In genomic region chr2:93045818-93046508, GRCm38 (mm10) we compare ENCODE assay signal across 8 mouse cellular contexts. TPM values are rescaled to one million over a fixed set of nuclear protein-coding genes. Genes with fewer than 3 reads are reported as not detected.
A peak's percentile ranks its signal among the peaks of the same experiment; 100 is the strongest.
DNase-seq lines count a peak whose midpoint lies in the region; ATAC-seq and TF ChIP-seq lines count a peak whose summit lies in the region.

TSS of gene Prdm11 (minus strand) at chr2:93046167.

- H3K4me2 ChIP-seq in forebrain, postnatal 0 days (ENCODE audit: low read depth), result peak within 1 kb of the TSS; percentile 88
- H3K4me2 ChIP-seq in lung, embryonic 15.5 days, result peak within 1 kb of the TSS; percentile 72

- H3K27me3 ChIP-seq in forebrain, postnatal 0 days (ENCODE audit: insufficient read depth, low read length), result no peaks in the 10 kb centered on the region
- no peaks in the 10 kb centered on the region for H3K27me3 ChIP-seq in lung, embryonic 15.5 days
- H3K27me3 ChIP-seq in small intestine, adult 2 months (ENCODE audit: control insufficient read depth, insufficient read depth, low read length), result no peaks in the 10 kb centered on the region

- WGBS in forebrain, postnatal 0 days, result under 1% methylated on average over 75 of the region's 90 CpGs
- under 1% methylated on average over 58 of the region's 90 CpGs for WGBS in lung, embryonic 15.5 days
- 1% methylated on average over 90 of the region's 90 CpGs for WGBS in small intestine, adult 2 months

- peak within 1 kb of the TSS; percentile 95 for H3K4me3 ChIP-seq in forebrain, postnatal 0 days (ENCODE audit: low read depth, low read length)
- peak within 1 kb of the TSS; percentile 82 for H3K4me3 ChIP-seq in lung, embryonic 15.5 days
- peak within 1 kb of the TSS; percentile 71 for H3K4me3 ChIP-seq in small intestine, adult 2 months (ENCODE audit: low read depth, low read length)

- H3K27ac ChIP-seq in forebrain, postnatal 0 days (ENCODE audit: low read depth, low read length), result peak within 1 kb of the TSS; percentile 91
- H3K27ac ChIP-seq in lung, embryonic 15.5 days, result peak within 1 kb of the TSS; percentile 97
- 0 out of 2 replicates have a peak within 1 kb of the TSS, but pooled peaks have one; percentile 18 for H3K27ac ChIP-seq in small intestine, adult 2 months (ENCODE audit: insufficient read depth, low read depth, low read length)

- H3K4me1 ChIP-seq in forebrain, postnatal 0 days (ENCODE audit: insufficient read depth), result peaks cover 9% of the 10 kb centered on the region
- peaks cover 48% of the 10 kb centered on the region for H3K4me1 ChIP-seq in lung, embryonic 15.5 days
- H3K4me1 ChIP-seq in small intestine, adult 2 months (ENCODE audit: control insufficient read depth, insufficient read depth, insufficient read length, low read length), result no peaks in the 10 kb centered on the region

- no peaks in the 10 kb centered on the region for H3K36me3 ChIP-seq in forebrain, postnatal 0 days (ENCODE audit: insufficient read depth)
- H3K36me3 ChIP-seq in lung, embryonic 15.5 days, result no peaks in the 10 kb centered on the region
- no peaks in the 10 kb centered on the region for H3K36me3 ChIP-seq in small intestine, adult 2 months (ENCODE audit: control insufficient read depth, insufficient read depth, low read length)

- peak; percentile 51 for DNase-seq in ovary, postnatal 36 days (ENCODE audit: low spot score)
- no peak for DNase-seq in ovary, postnatal 14 days (ENCODE audit: low spot score)
- DNase-seq in adrenal gland, adult 8-10 months, result no peak
- DNase-seq in forebrain, postnatal 0 days, result peak; percentile 69
- DNase-seq in kidney, postnatal 14 days, result peak; percentile 55
- DNase-seq in c-Kit-positive CD71-positive TER-119-positive erythroid progenitor cells, embryonic 14.5 days (ENCODE audit: low spot score), result no peak

- H3K9ac ChIP-seq in forebrain, postnatal 0 days, result peak within 1 kb of the TSS; percentile 86
- peak within 1 kb of the TSS; percentile 99 for H3K9ac ChIP-seq in lung, embryonic 15.5 days

- peak; percentile 57 for ATAC-seq in forebrain, postnatal 0 days
- peak; percentile 29; the same call in 1 of the 2 replicates for ATAC-seq in lung, embryonic 15.5 days (ENCODE audit: borderline replicate concordance, extremely low read depth, low FRiP score, low TSS enrichment)

- H3K9me3 ChIP-seq in forebrain, postnatal 0 days (ENCODE audit: low read length), result no peaks in the 10 kb centered on the region
- H3K9me3 ChIP-seq in lung, embryonic 15.5 days, result no peaks in the 10 kb centered on the region

- no peak for TF ChIP-seq POLR2A in small intestine, adult 2 months (IDR thresholded peaks at IDR 0.05; ENCODE audit: low read depth, low read length)

- no peak for TF ChIP-seq CTCF in forebrain, postnatal 0 days (IDR thresholded peaks at IDR 0.05; ENCODE audit: low read depth)
- TF ChIP-seq CTCF in small intestine, adult 2 months (IDR thresholded peaks at IDR 0.05; ENCODE audit: extremely low read depth, insufficient read length, insufficient replicate concordance, low read depth, low read length), result no peak

RNA-seq across cellular contexts. Expression of gene Prdm11, which starts in this region (rescaled TPM):
- 10 to 100 TPM; 49.7 to 97.8 (median 69.9) TPM for total RNA-seq in adrenal gland, adult 8-10 months (2022)
- total RNA-seq in forebrain, postnatal 0 days (2014; rRNA removed), result 7.8 and 7.9 TPM in 2 replicates
- polyA plus RNA-seq in forebrain, postnatal 0 days (2015; fragmentation: Nextera tagmentation; extraction: Ambion mirVana), result 1.5 and 1.9 TPM in 2 replicates
- 6.5 and 7.2 TPM in 2 replicates for polyA plus RNA-seq in lung, embryonic 15.5 days (2015; fragmentation: Nextera tagmentation; extraction: Ambion mirVana)
- polyA plus RNA-seq in small intestine, adult 2 months (2012; rRNA removed), result 1.7 and 2.6 TPM in 2 replicates

Comparison
In these comparisons a context has a peak if more than half of its experiments do, and no peak if none do; other contexts are left out.
1. DNase-seq: peak in ovary, postnatal 36 days (single experiment), forebrain, postnatal 0 days (single experiment) and kidney, postnatal 14 days (single experiment); none in ovary, postnatal 14 days (single experiment), adrenal gland, adult 8-10 months (single experiment) and c-Kit-positive CD71-positive TER-119-positive erythroid progenitor cells, embryonic 14.5 days (single experiment).
2. H3K27ac ChIP-seq: peak in every context shown above with its lines; median percentile 97 in lung, embryonic 15.5 days; 91 in forebrain, postnatal 0 days; 18 in small intestine, adult 2 months.
3. Peak in every context shown above with its lines, with median percentiles within 50 percentile points of each other: H3K4me3 ChIP-seq.